In genomic region chr10:45820986-45821655, GRCm38 (mm10) we compare ENCODE assay signal across 14 mouse cellular contexts.
DNase-seq lines count a peak whose midpoint lies in the region; ATAC-seq lines count a peak whose summit lies in the region.
"Had no signal": no experiment of that assay in that cellular context is flagged by ENCODE, and none has a peak within 500 bp of the region (broad histone marks: within the 10 kb centered on the region; RNA-seq: fewer than 3 reads in every experiment).

No protein-coding gene starts in this region.

- no peak overlapping the region for H3K27ac ChIP-seq in forebrain, embryonic 10.5 days
- H3K27ac ChIP-seq: forebrain, embryonic 15.5 days; hindbrain, embryonic 12.5 days; limb, embryonic 15.5 days; neural tube, embryonic 12.5 days; stomach, embryonic 15.5 days had no signal

- H3K36me3 ChIP-seq in forebrain, embryonic 10.5 days (replicated peaks), result no peaks in the 10 kb centered on the region
- H3K36me3 ChIP-seq: forebrain, embryonic 15.5 days; hindbrain, embryonic 12.5 days; limb, embryonic 15.5 days; neural tube, embryonic 12.5 days; stomach, embryonic 15.5 days had no signal

- WGBS in forebrain, embryonic 10.5 days, result 79% methylated on average over 8 of the region's 8 CpGs

- no peaks in the 10 kb centered on the region for H3K9me3 ChIP-seq in forebrain, embryonic 10.5 days
- H3K9me3 ChIP-seq: forebrain, embryonic 15.5 days; hindbrain, embryonic 12.5 days; limb, embryonic 15.5 days; neural tube, embryonic 12.5 days; stomach, embryonic 15.5 days had no signal

- peak; percentile 20; the same call in 1 of the 2 replicates for ATAC-seq in frontal cortex, adult (ENCODE audit: low TSS enrichment)
- ATAC-seq: forebrain, embryonic 15.5 days had no signal

- H3K4me1 ChIP-seq in forebrain, embryonic 10.5 days, result no peaks in the 10 kb centered on the region
- H3K4me1 ChIP-seq: forebrain, embryonic 15.5 days; hindbrain, embryonic 12.5 days; limb, embryonic 15.5 days; neural tube, embryonic 12.5 days; stomach, embryonic 15.5 days had no signal

- no peaks in the 10 kb centered on the region for H3K27me3 ChIP-seq in forebrain, embryonic 10.5 days (ENCODE audit: poor library complexity, severe bottlenecking)
- H3K27me3 ChIP-seq: forebrain, embryonic 15.5 days; hindbrain, embryonic 12.5 days; limb, embryonic 15.5 days; neural tube, embryonic 12.5 days; stomach, embryonic 15.5 days had no signal

- H3K4me3 ChIP-seq in forebrain, embryonic 10.5 days, result no peak overlapping the region
- H3K4me3 ChIP-seq: forebrain, embryonic 15.5 days; hindbrain, embryonic 12.5 days; limb, embryonic 15.5 days; neural tube, embryonic 12.5 days; stomach, embryonic 15.5 days had no signal

- no peak for DNase-seq in frontal cortex, postnatal 36 days (ENCODE audit: low spot score in 2 of 2)
- DNase-seq in thymus, postnatal 0 days (ENCODE audit: low spot score), result peak; percentile 41
- DNase-seq in thymus, postnatal 36 days, result no peak
- DNase-seq in kidney, postnatal 10 days, result peak; percentile 29
- peak; percentile 10 for DNase-seq in thymus, postnatal 4 days
- no peak for DNase-seq in forebrain, embryonic 10.5 days (ENCODE audit: extremely low spot score, low spot score)
- no peak for DNase-seq in left cerebral cortex, adult 18-20 months (ENCODE audit: low spot score in 2 of 2)
- DNase-seq: adrenal gland, adult 2 months had no signal

Comparison
In these comparisons a context has a peak if more than half of its experiments do, and no peak if none do; other contexts are left out.
1. DNase-seq: peak in thymus, postnatal 0 days (single experiment), kidney, postnatal 10 days (single experiment) and thymus, postnatal 4 days (single experiment); none in frontal cortex, postnatal 36 days (0 of 2), thymus, postnatal 36 days (0 of 2), forebrain, embryonic 10.5 days (single experiment) and left cerebral cortex, adult 18-20 months (0 of 2).